Mouse (Mus musculus) natural killer cell, adult 2 months (primary cell): ENCODE results near the gene Slc25a24.

ENCODE experiments used
- DNase-seq, 2 experiments: peaks; one replicate each; pipeline ENCODE4 v3.0.0; 2022; ENCODE audit warnings: low spot score in 2 of 2

Slc25a24 gene

GRCm38 (mm10) chr3:109171070-109171778, 48.3 kb downstream of the Slc25a24 start:
- peak; percentile 14 to 46 for DNase-seq

- DNase-seq: no peak
Measured at GRCm38 (mm10) chr3:109174394-109174793, 51.4 kb downstream of the Slc25a24 start.

GRCm38 (mm10) chr3:109178705-109179104, 55.8 kb downstream of the Slc25a24 start:
- no peak for DNase-seq

- no peak for DNase-seq
Measured at GRCm38 (mm10) chr3:109179528-109180076, 56.7 kb downstream of the Slc25a24 start.

- no peak for DNase-seq
Measured at GRCm38 (mm10) chr3:109196166-109196565, 73.2 kb downstream of the Slc25a24 start.

- DNase-seq: no peak
Measured at GRCm38 (mm10) chr3:109199280-109199679, 76.3 kb downstream of the Slc25a24 start.

GRCm38 (mm10) chr3:109212322-109212721, 89.4 kb downstream of the Slc25a24 start:
- DNase-seq: no peak

GRCm38 (mm10) chr3:109216352-109216751, 93.4 kb downstream of the Slc25a24 start:
- no peak for DNase-seq
